Mouse (Mus musculus): ENCODE measurements at regions not wholly inside any gene's neighbourhood (a gene's known extent, or its start where the extent isn't known, plus 50 kb on each side); places are given as distances from the start of the nearest gene placed in this dataset.

DNA sequence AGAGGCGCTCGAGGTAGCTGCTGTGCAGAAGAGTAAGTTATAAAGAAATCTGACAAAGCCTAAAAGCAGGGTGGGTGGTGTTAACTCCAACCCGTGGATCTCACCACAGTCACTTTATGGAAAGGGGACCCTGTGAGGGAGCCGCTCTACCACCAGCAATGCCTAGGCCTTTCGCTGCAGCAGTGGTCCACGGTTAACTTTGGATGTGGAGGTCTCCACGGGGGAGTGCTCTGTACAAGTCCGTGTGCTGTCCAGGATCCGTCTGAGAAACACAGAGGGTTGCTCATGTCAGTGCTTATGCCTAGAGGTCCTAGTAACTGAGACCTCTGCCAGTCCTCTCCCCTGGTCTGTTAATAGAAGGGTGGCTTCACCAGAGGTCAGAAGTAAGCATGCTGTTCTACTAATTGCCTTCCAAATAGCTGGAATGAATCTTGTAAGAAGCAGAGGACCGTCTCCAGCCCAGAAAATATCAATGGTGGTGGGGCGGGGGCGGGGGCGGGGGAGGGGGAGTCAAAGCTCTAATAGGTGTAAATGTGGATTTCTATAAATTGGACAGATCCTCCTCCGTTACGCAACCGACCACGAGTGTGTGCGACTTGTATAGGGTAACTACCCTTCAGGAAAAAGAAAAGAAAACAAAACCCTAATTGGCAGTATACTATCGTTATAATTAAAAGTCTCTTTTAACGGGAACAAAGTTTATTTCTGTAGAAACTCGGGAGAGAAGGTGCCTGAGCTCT lies 153.5 kb downstream of the Gm45692 start:
- TF ChIP-seq CTCF (conservative IDR thresholded peaks at IDR 0.05 in 1 of 2, IDR thresholded peaks at IDR 0.05 in 1 of 2; ENCODE audit: low read depth in 2 of 2, low read length in 2 of 2) (no peak), POLR2AphosphoS2 (IDR thresholded peaks at IDR 0.05; ENCODE audit: low read depth, low read length) (no peak), MAX (IDR thresholded peaks at IDR 0.05; ENCODE audit: low read length) (no peak), CHD2 (IDR thresholded peaks at IDR 0.05; ENCODE audit: low read length) (no peak), MAFK (IDR thresholded peaks at IDR 0.05; ENCODE audit: insufficient replicate concordance, low read length) (no peak), ZNF384 (IDR thresholded peaks at IDR 0.05; ENCODE audit: low read depth, low read length) (no peak), USF1 (IDR thresholded peaks at IDR 0.05; ENCODE audit: low read depth, low read length) (no peak), TBP (conservative IDR thresholded peaks at IDR 0.05; ENCODE audit: low read depth, low read length) (no peak), POLR2A (IDR thresholded peaks at IDR 0.05; ENCODE audit: low read depth, low read length) (no peak), ETS1 (conservative IDR thresholded peaks at IDR 0.05; ENCODE audit: low read depth, low read length) (no peak), NELFE (IDR thresholded peaks at IDR 0.05; ENCODE audit: low read depth, low read length) (no peak), UBTF (IDR thresholded peaks at IDR 0.05; ENCODE audit: low read depth, low read length) (no peak)
